ENCODE assay signal across 10 mouse cellular contexts in genomic region chr10:80627685-80628084, GRCm38 (mm10). TPM values are rescaled to one million over a fixed set of nuclear protein-coding genes. Genes with fewer than 3 reads are reported as not detected.
DNase-seq lines count a peak whose midpoint lies in the region; ATAC-seq and TF ChIP-seq lines count a peak whose summit lies in the region.
"Had no signal": no experiment of that assay in that cellular context is flagged by ENCODE, and none has a peak within 500 bp of the region (broad histone marks: within the 10 kb centered on the region; RNA-seq: fewer than 3 reads in every experiment).

No protein-coding gene starts in this region.

- peaks cover 29% of the 10 kb centered on the region for H3K4me1 ChIP-seq in limb, embryonic 13.5 days
- H3K4me1 ChIP-seq in limb, embryonic 10.5 days: peaks cover 41% of the 10 kb centered on the region
- H3K4me1 ChIP-seq in intestine, embryonic 15.5 days (replicated peaks): peaks cover 50% of the 10 kb centered on the region

- no peak for ATAC-seq in limb, embryonic 13.5 days (ENCODE audit: low FRiP score, low read depth)
- peak; percentile 57 for ATAC-seq in intestine, embryonic 15.5 days

- 64% methylated on average over 2 of the region's 2 CpGs for WGBS in limb, embryonic 13.5 days
- WGBS in limb, embryonic 10.5 days: 56% methylated on average over 2 of the region's 2 CpGs
- whole genome bisulfite sequencing in intestine, embryonic 15.5 days: 21% methylated on average over 2 of the region's 2 CpGs

- H3K36me3 ChIP-seq in limb, embryonic 13.5 days: peaks cover 37% of the 10 kb centered on the region
- peaks cover 73% of the 10 kb centered on the region for H3K36me3 ChIP-seq in limb, embryonic 10.5 days
- H3K36me3 ChIP-seq in intestine, embryonic 15.5 days: peaks cover 3% of the 10 kb centered on the region; the same call in 1 of the 2 replicates
- H3K36me3 ChIP-seq: hindbrain, embryonic 15.5 days had no signal

- no peaks in the 10 kb centered on the region for H3K9me3 ChIP-seq in limb, embryonic 13.5 days
- H3K9me3 ChIP-seq in limb, embryonic 10.5 days (replicated peaks): no peaks in the 10 kb centered on the region
- H3K9me3 ChIP-seq in intestine, embryonic 15.5 days: no peaks in the 10 kb centered on the region
- H3K9me3 ChIP-seq: hindbrain, embryonic 15.5 days had no signal

- no peak for DNase-seq in limb, embryonic 10.5 days (ENCODE audit: low spot score)
- peak; percentile 47 for DNase-seq in gastrocnemius, postnatal 10 days
- peak; percentile 37 for DNase-seq in skeletal muscle tissue, adult 2 months (ENCODE audit: low read depth, low spot score)
- DNase-seq in layer of hippocampus, adult 2 months (ENCODE audit: low spot score in 2 of 2): no peak
- no peak for DNase-seq in right cerebral cortex, adult 2 months (ENCODE audit: low spot score in 2 of 2)
- DNase-seq in urinary bladder, adult 18-20 months (ENCODE audit: low spot score in 2 of 2): no peak
- DNase-seq: cerebellum, adult 18-20 months had no signal

- 0 out of 2 replicates have a peak overlapping the region, but pooled peaks have one; percentile 2 for H3K4me2 ChIP-seq in limb, embryonic 13.5 days (replicated peaks)
- peak overlapping the region; percentile 18 for H3K4me2 ChIP-seq in intestine, embryonic 15.5 days (replicated peaks)
- H3K4me2 ChIP-seq: hindbrain, embryonic 15.5 days had no signal

- no peak overlapping the region for H3K27ac ChIP-seq in limb, embryonic 13.5 days
- no peak overlapping the region for H3K27ac ChIP-seq in limb, embryonic 10.5 days
- peak overlapping the region; percentile 15; the same call in 1 of the 2 replicates for H3K27ac ChIP-seq in intestine, embryonic 15.5 days
- H3K27ac ChIP-seq in layer of hippocampus, adult 2 months: no peak overlapping the region; the same call in 1 of the 2 replicates
- H3K27ac ChIP-seq: hindbrain, embryonic 15.5 days had no signal

- no peak for TF ChIP-seq CTCF in layer of hippocampus, adult 2 months (conservative IDR thresholded peaks at IDR 0.05)

- H3K4me3 ChIP-seq in limb, embryonic 13.5 days: no peak overlapping the region
- no peak overlapping the region for H3K4me3 ChIP-seq in limb, embryonic 10.5 days
- no peak overlapping the region for H3K4me3 ChIP-seq in intestine, embryonic 15.5 days (replicated peaks)
- no peak overlapping the region for H3K4me3 ChIP-seq in layer of hippocampus, adult 2 months
- H3K4me3 ChIP-seq: hindbrain, embryonic 15.5 days had no signal

- no peaks in the 10 kb centered on the region for H3K27me3 ChIP-seq in limb, embryonic 13.5 days
- H3K27me3 ChIP-seq in limb, embryonic 10.5 days (ENCODE audit: low read depth, poor library complexity, severe bottlenecking): no peaks in the 10 kb centered on the region
- no peaks in the 10 kb centered on the region for H3K27me3 ChIP-seq in intestine, embryonic 15.5 days (replicated peaks)
- H3K27me3 ChIP-seq: hindbrain, embryonic 15.5 days had no signal

- peak overlapping the region; percentile 40; the same call in 1 of the 2 replicates for H3K9ac ChIP-seq in limb, embryonic 13.5 days
- H3K9ac ChIP-seq in intestine, embryonic 15.5 days: no peak overlapping the region
- H3K9ac ChIP-seq: hindbrain, embryonic 15.5 days had no signal

RNA-seq across cellular contexts. Expression of gene Csnk1g2, which starts 5.0 kb away (rescaled TPM):
- 148 and 159 TPM in 2 replicates for polyA plus RNA-seq in limb, embryonic 13.5 days (2015; fragmentation: Nextera tagmentation; extraction: Ambion mirVana)
- polyA plus RNA-seq in limb, embryonic 10.5 days (2016; fragmentation: Nextera tagmentation; extraction: Ambion mirVana): 237 and 255 TPM in 2 replicates
- 100 to 1,000 TPM; 121 to 141 TPM for total RNA-seq in gastrocnemius, postnatal 10 days (2021)
- polyA plus RNA-seq in intestine, embryonic 15.5 days (2015; fragmentation: Nextera tagmentation; extraction: Ambion mirVana): 134 and 152 TPM in 2 replicates
- total RNA-seq in layer of hippocampus, adult 2 months (2021): 100 to 1,000 TPM; 221 to 228 TPM

RNA-seq across cellular contexts. Expression of gene Gm49322, which starts 21.9 kb away (rescaled TPM):
- 3.7 and 5.6 TPM in 2 replicates for polyA plus RNA-seq in limb, embryonic 13.5 days (2015; fragmentation: Nextera tagmentation; extraction: Ambion mirVana)
- 5.1 and 5.2 TPM in 2 replicates for polyA plus RNA-seq in limb, embryonic 10.5 days (2016; fragmentation: Nextera tagmentation; extraction: Ambion mirVana)
- total RNA-seq in gastrocnemius, postnatal 10 days (2021): 1 to 10 TPM in 1 of 2 experiments, under 1 TPM in 1; 0.45 to 1.2 TPM
- 3.9 and 4.1 TPM in 2 replicates for polyA plus RNA-seq in intestine, embryonic 15.5 days (2015; fragmentation: Nextera tagmentation; extraction: Ambion mirVana)
- 1 to 10 TPM; 3.0 to 4.5 TPM for total RNA-seq in layer of hippocampus, adult 2 months (2021)

RNA-seq across cellular contexts. Expression of gene Adat3, which starts 25.0 kb away (rescaled TPM):
- polyA plus RNA-seq in limb, embryonic 13.5 days (2015; fragmentation: Nextera tagmentation; extraction: Ambion mirVana): 7.6 and 8.8 TPM in 2 replicates
- 11.1 and 13.4 TPM in 2 replicates for polyA plus RNA-seq in limb, embryonic 10.5 days (2016; fragmentation: Nextera tagmentation; extraction: Ambion mirVana)
- 1 to 10 TPM in 1 of 2 experiments, under 1 TPM in 1; 0.99 to 1.3 TPM for total RNA-seq in gastrocnemius, postnatal 10 days (2021)
- polyA plus RNA-seq in intestine, embryonic 15.5 days (2015; fragmentation: Nextera tagmentation; extraction: Ambion mirVana): 6.4 and 6.6 TPM in 2 replicates
- total RNA-seq in layer of hippocampus, adult 2 months (2021): 1 to 10 TPM; 1.3 to 3.5 TPM

RNA-seq across cellular contexts. Expression of gene Scamp4, which starts 25.0 kb away (rescaled TPM):
- polyA plus RNA-seq in limb, embryonic 13.5 days (2015; fragmentation: Nextera tagmentation; extraction: Ambion mirVana): 83.9 and 92.0 TPM in 2 replicates
- 87.8 and 92.2 TPM in 2 replicates for polyA plus RNA-seq in limb, embryonic 10.5 days (2016; fragmentation: Nextera tagmentation; extraction: Ambion mirVana)
- 10 to 100 TPM; 18.4 to 23.9 TPM for total RNA-seq in gastrocnemius, postnatal 10 days (2021)
- 105 and 114 TPM in 2 replicates for polyA plus RNA-seq in intestine, embryonic 15.5 days (2015; fragmentation: Nextera tagmentation; extraction: Ambion mirVana)
- 10 to 100 TPM; 42.9 to 43.1 TPM for total RNA-seq in layer of hippocampus, adult 2 months (2021)

RNA-seq across cellular contexts. Expression of gene Btbd2, which starts 29.2 kb away (rescaled TPM):
- polyA plus RNA-seq in limb, embryonic 13.5 days (2015; fragmentation: Nextera tagmentation; extraction: Ambion mirVana): 77.8 and 83.5 TPM in 2 replicates
- polyA plus RNA-seq in limb, embryonic 10.5 days (2016; fragmentation: Nextera tagmentation; extraction: Ambion mirVana): 84.9 and 98.6 TPM in 2 replicates
- 10 to 100 TPM; 39.9 to 40.3 TPM for total RNA-seq in gastrocnemius, postnatal 10 days (2021)
- 54.9 and 62.4 TPM in 2 replicates for polyA plus RNA-seq in intestine, embryonic 15.5 days (2015; fragmentation: Nextera tagmentation; extraction: Ambion mirVana)
- total RNA-seq in layer of hippocampus, adult 2 months (2021): 100 to 1,000 TPM; 102 to 105 TPM

Comparison
In these comparisons a context has a peak if more than half of its experiments do, and no peak if none do; other contexts are left out.
1. DNase-seq: peak in gastrocnemius, postnatal 10 days (single experiment) and skeletal muscle tissue, adult 2 months (single experiment); none in limb, embryonic 10.5 days (single experiment), layer of hippocampus, adult 2 months (0 of 2), right cerebral cortex, adult 2 months (0 of 2) and urinary bladder, adult 18-20 months (0 of 2).